8 mouse cellular contexts compared by ENCODE assay signal in genomic region chr10:44003551-44004151, GRCm38 (mm10).
DNase-seq lines count a peak whose midpoint lies in the region; ATAC-seq lines count a peak whose summit lies in the region.

No protein-coding gene starts in this region.

- DNase-seq in CD4-positive helper T cell, adult 2 months (ENCODE audit: low read depth, low spot score): peak; percentile 85
- DNase-seq in midbrain, embryonic 11.5 days (ENCODE audit: low spot score, missing footprints): peak; percentile 94
- peak; percentile 39 to 65 for DNase-seq in spleen, postnatal 14 days (ENCODE audit: low spot score in 2 of 2)
- DNase-seq in layer of hippocampus, postnatal 14 days (ENCODE audit: low spot score in 2 of 2): no peak

- H3K4me3 ChIP-seq in forebrain, embryonic 12.5 days (replicated peaks): peak overlapping the region; percentile 44
- H3K4me3 ChIP-seq in limb, embryonic 12.5 days (replicated peaks): peak overlapping the region; percentile 60
- H3K4me3 ChIP-seq in midbrain, embryonic 11.5 days (ENCODE audit: low read depth, low read length): peak overlapping the region; percentile 40

- H3K27me3 ChIP-seq in forebrain, embryonic 12.5 days: peaks cover 83% of the 10 kb centered on the region
- H3K27me3 ChIP-seq in limb, embryonic 12.5 days: peaks cover 59% of the 10 kb centered on the region
- peaks cover 57% of the 10 kb centered on the region for H3K27me3 ChIP-seq in midbrain, embryonic 11.5 days (ENCODE audit: control insufficient read depth, insufficient read depth, low read length)

- ATAC-seq in activated CD4-positive, CD25-positive, alpha-beta regulatory T cell, adult 4 months: peak; percentile 82
- ATAC-seq in forebrain, embryonic 12.5 days (ENCODE audit: low FRiP score): no peak
- peak; percentile 68 to 83 for ATAC-seq in hematopoietic stem cell, adult 5-6 weeks (replicated peaks in 1 of 2; ENCODE audit: insufficient read depth in 1 of 2, low FRiP score in 2 of 2, low TSS enrichment in 1 of 2, low read depth in 1 of 2, poor library complexity in 2 of 2, severe bottlenecking in 2 of 2)
- ATAC-seq in limb, embryonic 12.5 days (ENCODE audit: insufficient number of reproducible peaks, insufficient read depth, low FRiP score, low TSS enrichment, low read depth): no peak
- ATAC-seq in midbrain, embryonic 11.5 days (ENCODE audit: low FRiP score): peak; percentile 31; the same call in 1 of the 2 replicates

- no peaks in the 10 kb centered on the region for H3K9me3 ChIP-seq in forebrain, embryonic 12.5 days
- H3K9me3 ChIP-seq in limb, embryonic 12.5 days: no peaks in the 10 kb centered on the region
- H3K9me3 ChIP-seq in midbrain, embryonic 11.5 days (ENCODE audit: control insufficient read depth, low read length): no peaks in the 10 kb centered on the region

- H3K36me3 ChIP-seq in forebrain, embryonic 12.5 days (replicated peaks): no peaks in the 10 kb centered on the region
- H3K36me3 ChIP-seq in limb, embryonic 12.5 days: no peaks in the 10 kb centered on the region
- no peaks in the 10 kb centered on the region for H3K36me3 ChIP-seq in midbrain, embryonic 11.5 days (ENCODE audit: control insufficient read depth, insufficient read depth, low read length)

- no peak overlapping the region for H3K27ac ChIP-seq in forebrain, embryonic 12.5 days
- no peak overlapping the region for H3K27ac ChIP-seq in limb, embryonic 12.5 days
- H3K27ac ChIP-seq in midbrain, embryonic 11.5 days (ENCODE audit: low read depth, low read length): no peak overlapping the region

- H3K4me2 ChIP-seq in forebrain, embryonic 12.5 days: peak overlapping the region; percentile 61
- H3K4me2 ChIP-seq in limb, embryonic 12.5 days: peak overlapping the region; percentile 74
- peak overlapping the region; percentile 51 for H3K4me2 ChIP-seq in midbrain, embryonic 11.5 days

- peak overlapping the region; percentile 25; the same call in 1 of the 2 replicates for H3K9ac ChIP-seq in forebrain, embryonic 12.5 days
- peak overlapping the region; percentile 56 for H3K9ac ChIP-seq in limb, embryonic 12.5 days (replicated peaks)
- H3K9ac ChIP-seq in midbrain, embryonic 11.5 days (ENCODE audit: low read length): no peak overlapping the region

- under 1% methylated on average over 67 of the region's 68 CpGs for WGBS in forebrain, embryonic 12.5 days
- whole genome bisulfite sequencing in limb, embryonic 12.5 days: under 1% methylated on average over 68 of the region's 68 CpGs
- under 1% methylated on average over 67 of the region's 68 CpGs for WGBS in midbrain, embryonic 11.5 days

- peaks cover 31% of the 10 kb centered on the region for H3K4me1 ChIP-seq in forebrain, embryonic 12.5 days
- H3K4me1 ChIP-seq in limb, embryonic 12.5 days (replicated peaks): peaks cover 26% of the 10 kb centered on the region
- peaks cover 13% of the 10 kb centered on the region for H3K4me1 ChIP-seq in midbrain, embryonic 11.5 days (ENCODE audit: control insufficient read depth, insufficient read depth, low read length)

Comparison
In these comparisons a context has a peak if more than half of its experiments do, and no peak if none do; other contexts are left out.
1. DNase-seq: peak in CD4-positive helper T cell, adult 2 months (single experiment), midbrain, embryonic 11.5 days (single experiment) and spleen, postnatal 14 days (2 of 2); none in layer of hippocampus, postnatal 14 days (0 of 2).
2. ATAC-seq: peak in activated CD4-positive, CD25-positive, alpha-beta regulatory T cell, adult 4 months (single experiment), hematopoietic stem cell, adult 5-6 weeks (2 of 2) and midbrain, embryonic 11.5 days (single experiment); none in forebrain, embryonic 12.5 days (single experiment) and limb, embryonic 12.5 days (single experiment).
3. Peak in every context shown above with its lines, with median percentiles within 50 percentile points of each other: H3K4me2 ChIP-seq and H3K4me3 ChIP-seq.